Mouse (Mus musculus) G1E (cell line): Measurements from ENCODE around the gene Tgm1.

ENCODE experiments used
- CTCF ChIP-seq: IDR thresholded peaks from 2 replicates; pipeline ENCODE4 v1.5.1; 2012; ENCODE audit warnings: low read depth, low read length, inconsistent platforms, mixed read lengths
- GATA1 ChIP-seq: IDR thresholded peaks from 2 replicates; pipeline ENCODE4 v1.6.1; 2012; ENCODE audit warnings: borderline replicate concordance, low read length, inconsistent platforms, mixed read lengths
- GATA2 ChIP-seq: IDR thresholded peaks from 2 replicates; pipeline ENCODE4 v1.6.1; 2012; ENCODE audit warnings: low read depth, low read length, inconsistent platforms, borderline replicate concordance
- POLR2AphosphoS5 ChIP-seq: IDR thresholded peaks from 2 replicates; pipeline ENCODE4 v1.6.1; 2012; ENCODE audit warnings: low read depth, low read length, inconsistent platforms; ENCODE audit not compliant: insufficient replicate concordance
- TAL1 ChIP-seq: conservative IDR thresholded peaks from 2 replicates; pipeline ENCODE4 v1.6.1; 2012; ENCODE audit warnings: low read depth, low read length, inconsistent platforms, mixed read lengths

DNA sequence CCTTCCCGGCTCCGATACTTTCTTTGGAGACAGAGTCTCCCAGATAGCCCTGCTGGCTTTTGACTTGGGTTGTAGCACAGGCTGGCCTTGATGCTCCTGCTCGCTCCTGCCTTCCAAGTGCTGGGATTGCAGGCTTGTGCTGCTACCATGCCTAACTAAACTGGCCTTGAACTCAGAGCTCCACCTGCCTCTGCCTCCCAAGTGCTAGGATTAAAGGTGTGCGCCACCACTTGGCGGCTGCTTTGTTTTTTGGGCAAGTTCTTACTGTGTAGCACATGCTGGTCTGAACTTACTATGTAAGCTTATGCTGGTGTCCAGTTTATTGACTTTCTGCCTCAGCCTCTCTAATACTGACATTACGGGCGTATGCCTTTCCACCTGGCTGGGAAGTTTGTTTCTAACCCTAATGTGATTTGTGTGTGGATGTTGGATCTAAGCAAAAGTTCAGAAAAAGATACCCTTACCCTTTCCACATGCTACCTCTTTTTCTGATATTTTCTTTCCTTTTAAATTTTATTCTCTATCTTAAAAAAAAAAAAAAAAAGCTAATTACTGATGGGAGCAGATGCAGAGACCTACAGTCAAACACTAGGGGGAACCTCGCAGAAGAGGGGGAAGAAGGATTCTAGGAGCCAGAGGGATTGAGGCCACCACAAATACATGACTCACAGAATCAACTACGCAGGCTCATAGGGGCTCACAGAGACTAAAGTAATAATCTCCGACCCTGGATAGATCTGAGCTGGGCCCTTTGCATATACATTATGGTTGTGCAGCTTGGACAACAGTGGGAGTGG, 33.5 kb upstream of the Tgm1 start:
- no peak for TF ChIP-seq GATA1
- TF ChIP-seq CTCF = no peak
- TF ChIP-seq TAL1 = no peak
- no peak for TF ChIP-seq POLR2AphosphoS5
- TF ChIP-seq GATA2 = no peak
